Mouse (Mus musculus) megakaryocyte progenitor cell, adult 5-6 weeks (primary cell): Measurements from ENCODE around the gene Adamtsl4. TPM values are rescaled to one million over a fixed set of nuclear protein-coding genes. Genes with fewer than 3 reads are reported as not detected.
"Not testable (repeated sequence)": the region's sequence is repeated elsewhere in the genome, so short reads cannot be mapped to it uniquely, and the experiment has no call there.

Experiments used
- ATAC-seq: replicated peaks from 2 replicates; pipeline ENCODE4 v1.8.0; 2016; ENCODE audit warnings: mild to moderate bottlenecking, moderate TSS enrichment, inconsistent platforms; ENCODE audit not compliant: poor library complexity
- total RNA-seq, 2 experiments: library from RNA; stranded (forward) in 1 of 2; stranded (reverse) in 1 of 2; fragments of 157-497, 149-512 nt in 1 of 2; fragments of 200-1000 nt in 1 of 2; gene quantifications; 2 replicates each; pipeline versions ENCODE4 v1.2.3 to v1.2.4; 2015 to 2017

Gene Adamtsl4
- total RNA-seq, 2 experiments from 2014 or later: 0.33 to 1.4 TPM

- ATAC-seq: no peak
Observed at GRCm38 (mm10) chr3:95662724-95663449, 24.8 kb downstream of the Adamtsl4 start.

DNA sequence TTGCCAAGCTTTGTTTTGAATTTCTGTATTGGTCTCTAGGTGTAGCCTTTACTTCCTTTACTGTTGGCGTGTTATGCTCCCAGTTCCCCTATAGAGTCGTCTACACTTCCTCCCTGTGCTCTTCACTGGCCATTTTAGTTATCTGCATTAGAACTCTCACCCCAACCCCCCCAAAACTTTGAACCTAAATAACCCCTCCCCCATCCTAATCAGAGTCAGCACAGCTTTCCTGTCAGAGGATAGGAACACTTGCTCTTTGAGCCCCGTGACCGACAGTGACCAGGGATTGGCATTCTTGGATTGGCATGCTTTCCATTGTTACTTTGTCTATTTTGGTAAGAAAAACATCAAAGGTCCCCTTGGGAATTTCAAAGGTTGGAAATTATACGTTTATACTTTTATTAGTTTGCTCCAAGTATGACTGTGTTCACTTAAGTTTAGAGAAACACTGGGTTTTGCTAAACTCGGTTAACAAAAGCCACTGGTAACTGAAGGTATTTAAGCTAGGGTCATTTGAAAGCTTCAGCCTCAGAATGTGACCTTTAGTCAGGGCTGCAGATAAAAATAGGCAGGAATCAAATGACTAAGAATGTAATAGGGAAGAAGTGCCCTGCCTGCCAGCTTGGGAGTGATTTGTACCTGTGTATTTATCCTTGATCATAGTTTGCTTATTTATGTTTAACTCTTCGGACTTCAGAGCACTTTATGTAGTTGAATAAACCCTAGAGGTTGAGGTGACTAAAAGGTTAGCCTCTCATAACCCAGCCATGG is 25.6 kb downstream of the Adamtsl4 start:
- no peak for ATAC-seq

GRCm38 (mm10) chr3:95660788-95661478 is 26.8 kb downstream of the Adamtsl4 start:
- no peak for ATAC-seq

DNA sequence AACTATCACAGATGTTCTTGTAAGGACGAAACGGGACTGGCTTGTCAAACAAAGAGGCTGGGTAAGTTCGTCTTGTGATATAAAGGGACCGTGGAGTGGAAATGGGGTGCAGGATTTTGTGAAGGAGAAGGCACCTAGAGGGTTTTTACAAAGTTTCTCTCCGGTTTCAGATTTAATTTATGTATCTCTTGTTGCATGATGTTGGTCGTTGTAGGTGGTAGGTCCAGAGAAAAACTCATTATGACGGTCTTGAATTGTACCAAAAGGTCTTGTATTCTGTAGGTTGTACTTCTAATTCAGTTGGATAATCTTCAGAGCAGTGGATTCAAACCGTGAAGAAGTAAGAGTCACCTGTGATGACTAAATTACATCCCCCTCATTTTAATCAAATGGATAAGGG is 27.8 kb downstream of the Adamtsl4 start:
- no peak for ATAC-seq

DNA sequence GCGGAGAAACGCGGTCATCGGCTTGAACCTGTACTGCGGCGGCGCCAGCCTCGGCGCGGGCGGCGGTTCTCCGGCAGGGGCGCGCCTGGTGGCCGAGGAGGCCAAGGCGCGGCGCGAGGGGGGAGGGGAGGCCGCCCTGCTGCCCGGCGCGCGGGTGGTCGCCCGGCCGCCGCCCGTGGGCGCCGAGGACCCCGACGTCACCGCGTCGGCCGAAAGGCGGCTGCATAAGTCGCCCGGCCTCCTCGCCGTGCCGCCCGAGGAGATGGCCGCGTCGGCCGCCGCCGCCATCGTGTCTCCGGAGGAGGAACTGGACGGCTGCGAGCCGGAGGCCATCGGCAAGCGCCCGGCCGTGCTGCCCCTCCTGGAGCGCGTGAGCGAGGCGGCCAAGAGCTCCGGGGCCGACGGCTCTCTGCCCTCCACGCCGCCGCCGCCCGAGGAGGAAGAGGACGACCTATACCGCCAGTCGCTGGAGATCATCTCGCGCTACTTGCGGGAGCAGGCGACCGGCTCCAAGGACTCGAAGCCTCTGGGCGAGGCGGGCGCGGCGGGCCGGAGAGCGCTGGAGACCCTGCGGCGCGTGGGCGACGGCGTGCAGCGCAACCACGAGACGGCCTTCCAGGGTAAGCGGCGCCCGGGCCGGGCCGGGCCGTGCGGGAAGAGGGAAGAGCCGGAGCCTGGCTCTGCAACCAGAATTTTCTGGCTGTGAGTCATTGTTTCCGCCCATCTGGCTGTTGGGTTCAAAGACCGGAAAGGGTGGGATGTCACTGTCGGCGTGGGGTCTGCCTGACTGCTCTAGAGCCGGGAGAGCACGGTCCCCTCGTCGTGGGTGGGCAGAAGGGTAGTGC is 28.6 kb downstream of the Adamtsl4 start:
- ATAC-seq: peak; percentile 38

DNA sequence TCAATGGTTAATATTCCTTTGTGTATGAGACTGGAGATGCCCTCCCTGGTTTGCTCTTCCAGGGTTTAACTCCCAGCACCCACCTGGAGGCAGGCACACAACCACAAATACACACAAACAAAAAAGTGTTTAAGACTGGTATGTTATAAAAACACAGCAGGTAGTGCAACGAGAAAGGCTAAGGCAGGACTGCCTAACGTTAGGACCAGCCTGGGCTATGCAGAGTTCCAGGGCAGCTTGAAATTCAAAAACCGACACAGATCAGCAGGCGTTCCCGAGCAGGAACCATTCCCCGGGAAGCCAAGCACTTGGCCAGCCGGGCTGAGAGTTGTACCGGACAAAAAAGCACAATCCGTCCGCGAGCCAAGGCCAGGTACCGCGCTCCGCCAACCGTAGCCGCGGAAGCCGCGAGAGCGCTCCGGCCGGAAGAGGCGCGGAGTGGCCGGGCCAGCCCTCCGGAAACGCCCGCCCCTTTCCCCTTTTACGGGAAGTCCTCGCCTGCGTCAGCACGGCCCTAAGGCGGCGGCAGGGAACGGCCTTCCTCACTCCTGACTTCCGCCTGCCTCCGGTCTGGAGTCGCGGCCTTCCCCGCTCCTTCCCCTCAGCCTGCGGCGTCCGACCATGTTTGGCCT is 29.4 kb downstream of the Adamtsl4 start, which contains the start of gene Mcl1:
Mcl1 (plus strand) TSS at position 553 of the 632 bp plus-strand sequence.
- peak; percentile 81 for ATAC-seq

DNA sequence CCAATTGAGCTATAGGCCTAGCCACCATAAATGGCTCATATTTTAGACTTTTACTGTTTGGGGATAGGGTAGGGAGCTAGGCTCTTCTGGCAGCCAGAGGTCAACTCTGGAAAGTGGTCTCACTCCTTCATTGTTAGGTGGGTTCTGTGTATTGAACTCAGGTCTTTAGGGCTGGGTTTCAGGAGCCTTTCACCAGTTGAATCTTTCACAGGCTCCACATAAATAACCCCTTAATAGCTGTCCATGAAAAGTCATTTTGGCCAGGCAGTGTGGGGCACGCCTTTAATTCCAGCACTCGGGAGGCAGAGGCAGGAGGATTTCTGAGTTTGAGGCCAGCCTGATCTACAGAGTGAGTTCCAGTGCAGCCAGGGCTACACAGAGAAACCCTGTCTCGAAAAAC is 30.0 kb downstream of the Adamtsl4 start:
- ATAC-seq: no peak

GRCm38 (mm10) chr3:95657108-95657507 is 30.6 kb downstream of the Adamtsl4 start:
- ATAC-seq: no peak

- ATAC-seq: no peak
Observed at GRCm38 (mm10) chr3:95655437-95655836, 32.3 kb downstream of the Adamtsl4 start.

DNA sequence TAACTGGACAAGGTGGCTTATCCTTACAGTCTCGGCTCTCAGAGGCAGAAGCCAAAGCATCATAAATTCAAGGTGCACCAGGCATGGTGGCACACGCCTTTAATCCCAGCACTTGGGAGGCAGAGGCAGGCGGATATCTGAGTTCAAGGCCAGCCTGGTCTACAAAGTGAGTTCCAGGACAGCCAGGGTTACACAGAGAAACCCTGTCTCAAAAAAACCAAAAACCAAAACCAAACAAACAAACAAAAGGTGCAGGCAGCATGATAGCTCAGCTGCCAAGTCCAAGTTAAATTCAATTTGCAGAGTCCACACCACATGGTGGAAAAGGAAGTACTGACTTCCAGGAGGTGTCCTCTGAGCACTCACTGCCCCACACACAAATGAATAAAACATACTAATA is 33.3 kb downstream of the Adamtsl4 start:
- ATAC-seq: not testable (repeated sequence)

GRCm38 (mm10) chr3:95653473-95654034 is 34.2 kb downstream of the Adamtsl4 start:
- peak; percentile 55 for ATAC-seq

DNA sequence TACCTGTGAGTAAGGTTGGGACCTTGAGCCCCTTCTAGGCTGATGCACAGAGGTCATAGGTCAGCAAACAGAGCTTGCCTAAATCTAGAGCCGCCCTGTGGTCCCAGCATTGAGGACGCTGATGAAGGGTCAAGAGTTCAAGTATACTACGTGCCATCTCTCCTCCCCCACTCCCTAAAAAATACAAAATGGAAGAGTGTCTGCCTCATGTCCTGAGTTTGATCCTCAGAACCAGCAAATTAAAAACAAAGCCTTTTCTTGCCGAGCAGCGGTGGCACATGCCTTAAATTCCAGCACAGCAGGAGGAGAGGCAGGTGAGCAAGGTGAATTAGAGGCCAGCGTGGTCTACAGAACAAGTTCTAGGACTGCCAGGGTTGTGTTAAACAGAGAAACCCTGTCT is 34.8 kb downstream of the Adamtsl4 start:
- no peak for ATAC-seq

GRCm38 (mm10) chr3:95652204-95652811 is 35.4 kb downstream of the Adamtsl4 start:
- peak; percentile 50 for ATAC-seq

- ATAC-seq: peak; percentile 13; the same call in 1 of the 2 replicates
Observed at GRCm38 (mm10) chr3:95651391-95652203, 36.1 kb downstream of the Adamtsl4 start.

GRCm38 (mm10) chr3:95651033-95651373 is 36.7 kb downstream of the Adamtsl4 start:
- ATAC-seq: peak; percentile 3; the same call in 1 of the 2 replicates

- ATAC-seq: peak; percentile 59
Observed at GRCm38 (mm10) chr3:95650276-95651032, 37.3 kb downstream of the Adamtsl4 start.

DNA sequence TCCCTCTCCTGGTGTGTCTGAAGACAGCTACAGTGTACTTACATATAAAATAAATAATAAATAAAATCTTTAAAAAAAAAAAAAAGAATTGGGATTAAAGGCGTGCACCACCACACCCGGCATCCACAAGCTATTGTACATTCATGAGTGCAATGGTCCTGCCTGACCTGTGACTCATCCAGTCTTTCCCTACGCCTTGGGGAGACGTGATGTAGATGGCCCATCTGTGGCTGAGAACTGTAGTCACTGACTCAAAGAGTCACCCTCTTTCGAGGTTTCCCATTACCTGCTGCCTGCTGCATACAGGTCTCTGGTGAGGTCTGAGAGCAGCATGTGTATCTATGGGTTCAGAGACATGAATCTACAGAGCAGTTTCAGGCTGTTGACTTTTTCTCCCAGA is 39.7 kb downstream of the Adamtsl4 start:
- ATAC-seq: no peak
